Mouse (Mus musculus): Measurements from ENCODE around the gene Cldn8. TPM values are rescaled to one million over a fixed set of nuclear protein-coding genes. Genes with fewer than 3 reads are reported as not detected.

Gene Cldn8
- polyA plus RNA-seq, 1 experiment from 2014 or later, result 0.80 TPM

DNA sequence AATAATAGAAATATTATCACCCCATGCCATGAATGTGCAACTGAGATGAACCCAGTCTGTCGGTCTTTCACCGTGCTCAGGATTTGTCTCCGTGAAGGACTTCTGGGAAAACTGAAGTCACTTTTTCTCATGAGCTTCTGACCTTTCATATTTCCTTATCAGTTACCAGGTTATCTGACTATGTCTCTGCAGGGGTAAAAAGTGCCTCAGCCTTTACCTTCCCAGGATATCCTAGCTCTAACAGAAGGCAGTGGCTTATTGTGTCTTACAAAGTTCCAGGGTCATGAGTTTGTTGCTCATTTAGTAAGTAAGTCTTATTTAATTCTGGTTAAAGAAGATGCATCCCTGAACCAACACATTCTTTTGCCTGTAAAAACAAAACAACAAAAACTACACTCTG is 6.7 kb upstream of the Cldn8 start:
- H3K4me3 ChIP-seq, result no peak overlapping the region
- no peaks in the 10 kb centered on the region for H3K4me1 ChIP-seq
- H3K27ac ChIP-seq (replicated peaks), result no peak overlapping the region
- H3K36me3 ChIP-seq, result no peaks in the 10 kb centered on the region
- DNase-seq (ENCODE audit: low spot score), result no peak
- H3K9me3 ChIP-seq (replicated peaks), result no peaks in the 10 kb centered on the region
- 93% methylated on average over 3 of the region's 3 CpGs for WGBS
- H3K27me3 ChIP-seq (ENCODE audit: low read depth, poor library complexity, severe bottlenecking), result no peaks in the 10 kb centered on the region

GRCm38 (mm10) chr16:88569096-88569495 is 6.1 kb upstream of the Cldn8 start:
- H3K9me3 ChIP-seq (replicated peaks), result no peaks in the 10 kb centered on the region
- no peak overlapping the region for H3K27ac ChIP-seq (replicated peaks)
- no peak for DNase-seq (ENCODE audit: low spot score)
- H3K4me3 ChIP-seq, result no peak overlapping the region
- WGBS, result 77% methylated on average over 1 of the region's 1 CpGs
- no peaks in the 10 kb centered on the region for H3K4me1 ChIP-seq
- H3K27me3 ChIP-seq (ENCODE audit: low read depth, poor library complexity, severe bottlenecking), result no peaks in the 10 kb centered on the region
- no peaks in the 10 kb centered on the region for H3K36me3 ChIP-seq

DNA sequence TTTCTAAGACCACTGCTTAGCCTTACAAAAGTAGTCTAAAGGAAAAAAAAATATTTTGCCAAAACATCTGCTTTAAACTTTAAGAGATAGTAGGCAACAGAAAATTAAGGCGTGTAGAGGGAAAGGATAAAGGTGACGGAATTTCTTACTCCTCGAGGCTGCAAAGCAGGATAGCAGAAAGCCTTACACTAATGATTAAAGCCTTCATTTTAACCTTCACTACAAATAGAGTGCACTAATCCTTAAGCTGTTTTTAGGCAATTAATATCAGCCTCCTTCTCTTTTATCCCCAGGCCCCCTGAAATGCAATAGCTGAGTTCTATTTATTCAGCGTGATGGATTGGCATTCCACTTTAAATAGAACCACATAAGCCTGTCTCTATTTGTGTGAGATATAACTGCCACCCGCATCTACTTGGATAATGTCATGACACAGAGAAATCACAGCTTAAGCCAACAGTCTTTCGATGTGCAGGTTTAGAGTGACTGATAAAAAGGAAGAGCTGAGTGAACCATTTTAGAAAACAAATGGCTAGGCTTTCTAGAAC is 1.3 kb downstream of the Cldn8 start:
- DNase-seq (ENCODE audit: low spot score), result no peak
- WGBS, result 46% methylated on average over 6 of the region's 6 CpGs
- no peak overlapping the region for H3K27ac ChIP-seq (replicated peaks)
- no peaks in the 10 kb centered on the region for H3K36me3 ChIP-seq
- no peaks in the 10 kb centered on the region for H3K9me3 ChIP-seq (replicated peaks)
- H3K27me3 ChIP-seq (ENCODE audit: low read depth, poor library complexity, severe bottlenecking), result no peaks in the 10 kb centered on the region
- H3K4me3 ChIP-seq, result no peak overlapping the region
- 0 out of 2 replicates have a peak, but pooled peaks cover 4% of the 10 kb centered on the region for H3K4me1 ChIP-seq

- Histone ChIP-seq H3K9me3 (replicated peaks) (no peaks in the 10 kb centered on the region), H3K27ac (replicated peaks) (no peak overlapping the region), H3K36me3 (no peaks in the 10 kb centered on the region), H3K27me3 (ENCODE audit: low read depth, poor library complexity, severe bottlenecking) (no peaks in the 10 kb centered on the region), H3K4me3 (no peak overlapping the region), H3K4me1 (no peaks in the 10 kb centered on the region)
- no peak for DNase-seq (ENCODE audit: low spot score)
- WGBS, result 54% methylated on average over 6 of the region's 6 CpGs
Observed at GRCm38 (mm10) chr16:88542488-88542887, 20.5 kb downstream of the Cldn8 start.

- Histone ChIP-seq H3K27ac (replicated peaks) (no peak overlapping the region), H3K4me3 (no peak overlapping the region), H3K36me3 (no peaks in the 10 kb centered on the region), H3K9me3 (replicated peaks) (no peaks in the 10 kb centered on the region), H3K4me1 (no peaks in the 10 kb centered on the region), H3K27me3 (ENCODE audit: low read depth, poor library complexity, severe bottlenecking) (no peaks in the 10 kb centered on the region)
- no peak for DNase-seq (ENCODE audit: low spot score)
- WGBS, result 79% methylated on average over 3 of the region's 3 CpGs
Observed at GRCm38 (mm10) chr16:88539841-88540487, 23.0 kb downstream of the Cldn8 start.

DNA sequence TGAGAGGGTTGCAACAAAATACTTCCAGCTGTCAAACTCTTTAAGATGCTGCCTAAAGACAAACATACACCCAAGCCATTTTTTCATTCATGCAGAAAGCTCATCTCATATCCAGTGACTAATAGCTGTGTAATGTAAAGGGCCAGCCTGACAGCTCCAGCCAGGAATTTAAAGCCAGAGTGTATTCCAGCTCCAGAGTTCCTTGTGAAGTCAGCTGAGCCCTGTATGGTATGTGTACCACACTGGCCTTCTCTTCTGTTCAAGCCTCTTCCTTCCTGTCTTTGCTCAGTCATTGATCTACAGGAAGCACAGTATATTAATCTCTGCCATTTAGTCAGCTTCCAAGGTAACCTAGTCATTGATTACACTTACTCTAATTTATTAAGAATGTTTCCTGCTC is 51.6 kb downstream of the Cldn8 start:
- H3K27ac ChIP-seq (replicated peaks), result no peak overlapping the region
- no peaks in the 10 kb centered on the region for H3K36me3 ChIP-seq
- DNase-seq (ENCODE audit: low spot score), result no peak
- H3K4me1 ChIP-seq, result no peaks in the 10 kb centered on the region
- no peaks in the 10 kb centered on the region for H3K27me3 ChIP-seq (ENCODE audit: low read depth, poor library complexity, severe bottlenecking)
- no peaks in the 10 kb centered on the region for H3K9me3 ChIP-seq (replicated peaks)
- H3K4me3 ChIP-seq, result no peak overlapping the region

Other genes starting within 250 kb of the Cldn8 start
- gene Cldn17, start 56.2 kb downstream of the Cldn8 start, polyA plus RNA-seq (2016; fragmentation: Nextera tagmentation; extraction: Ambion mirVana), result not detected in 2 replicates
- gene Krtap24-1, start 49.1 kb upstream of the Cldn8 start, polyA plus RNA-seq (2016; fragmentation: Nextera tagmentation; extraction: Ambion mirVana), result not detected in 2 replicates
- not detected in 2 replicates for gene 2310079G19Rik, start 64.5 kb upstream of the Cldn8 start, polyA plus RNA-seq (2016; fragmentation: Nextera tagmentation; extraction: Ambion mirVana)
- gene Krtap26-1, start 84.6 kb upstream of the Cldn8 start, polyA plus RNA-seq (2016; fragmentation: Nextera tagmentation; extraction: Ambion mirVana), result not detected in 2 replicates
- not detected in 2 replicates for gene Krtap27-1, start 108.5 kb upstream of the Cldn8 start, polyA plus RNA-seq (2016; fragmentation: Nextera tagmentation; extraction: Ambion mirVana)
- not detected in 2 replicates for gene 2310061N02Rik, start 144.8 kb upstream of the Cldn8 start, polyA plus RNA-seq (2016; fragmentation: Nextera tagmentation; extraction: Ambion mirVana)
- not detected in 2 replicates for gene Krtap13-1, start 165.7 kb upstream of the Cldn8 start, polyA plus RNA-seq (2016; fragmentation: Nextera tagmentation; extraction: Ambion mirVana)
- not detected in 2 replicates for gene Krtap13, start 188.5 kb upstream of the Cldn8 start, polyA plus RNA-seq (2016; fragmentation: Nextera tagmentation; extraction: Ambion mirVana)
- not detected in 2 replicates for gene 2310034C09Rik, start 195.7 kb upstream of the Cldn8 start, polyA plus RNA-seq (2016; fragmentation: Nextera tagmentation; extraction: Ambion mirVana)
- not detected in 2 replicates for gene 2310057N15Rik, start 211.0 kb upstream of the Cldn8 start, polyA plus RNA-seq (2016; fragmentation: Nextera tagmentation; extraction: Ambion mirVana)
- not detected in 2 replicates for gene Gm5965, start 214.7 kb upstream of the Cldn8 start, polyA plus RNA-seq (2016; fragmentation: Nextera tagmentation; extraction: Ambion mirVana)
- gene Gm20741, start 249.0 kb upstream of the Cldn8 start, polyA plus RNA-seq (2016; fragmentation: Nextera tagmentation; extraction: Ambion mirVana), result not detected in 2 replicates